Mouse (Mus musculus) layer of hippocampus, adult 8-10 months (tissue): Measurements from ENCODE around the gene Dusp22. TPM values are rescaled to one million over a fixed set of nuclear protein-coding genes. Genes with fewer than 3 reads are reported as not detected.

Experiments used
- DNase-seq, 2 experiments: peaks; one replicate each; pipeline ENCODE4 v3.0.0; 2022; ENCODE audit warnings: low spot score in 2 of 2
- total RNA-seq, 4 experiments: library from RNA; stranded (reverse); gene quantifications; 2 replicates each; pipeline ENCODE4 v1.2.4; 2022

Dusp22 gene
- total RNA-seq, 4 experiments from 2014 or later = 23.1 to 25.5 (median 23.9) TPM

GRCm38 (mm10) chr13:30749557-30750141, 89.8 kb downstream of the Dusp22 start:
- DNase-seq = no peak

DNA sequence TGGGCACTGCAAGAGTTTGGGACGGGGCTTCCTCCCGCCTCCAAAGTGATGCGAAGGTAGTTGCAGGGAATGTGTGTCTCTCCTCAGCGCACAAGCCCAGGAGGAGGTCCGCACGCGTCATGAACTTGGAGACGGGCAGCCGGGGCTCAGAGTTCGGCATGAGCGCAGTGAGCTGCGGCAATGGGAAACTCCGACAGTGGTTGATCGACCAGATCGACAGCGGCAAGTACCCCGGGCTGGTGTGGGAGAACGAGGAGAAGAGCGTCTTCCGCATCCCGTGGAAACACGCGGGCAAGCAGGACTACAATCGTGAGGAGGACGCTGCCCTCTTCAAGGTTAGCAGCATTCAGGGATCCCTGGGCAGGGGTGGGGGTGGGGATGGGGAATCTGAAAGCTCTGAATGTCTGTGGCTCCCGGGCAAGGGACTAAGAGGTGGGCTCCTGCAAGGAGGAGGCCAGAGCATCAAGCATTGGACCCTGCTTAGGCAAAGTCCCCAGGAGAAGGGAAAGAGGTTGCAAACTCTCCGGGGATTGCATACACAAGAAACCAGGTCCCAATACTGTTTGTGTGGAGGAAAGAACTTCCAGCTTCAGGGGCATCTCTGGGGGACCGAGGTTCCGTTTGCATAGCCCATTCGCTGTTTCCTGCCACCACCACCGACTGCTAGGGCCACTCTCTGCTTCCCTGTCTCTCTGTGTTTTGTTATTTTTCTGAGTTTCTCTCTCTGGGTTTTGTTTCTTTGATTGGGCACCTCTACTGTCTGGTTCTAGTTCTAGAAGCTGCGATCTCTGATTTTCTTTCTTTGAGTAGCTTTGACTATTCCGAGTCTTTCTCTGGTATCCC, 90.9 kb downstream of the Dusp22 start:
- DNase-seq = no peak

GRCm38 (mm10) chr13:30751304-30751580, 91.4 kb downstream of the Dusp22 start:
- no peak for DNase-seq

DNA sequence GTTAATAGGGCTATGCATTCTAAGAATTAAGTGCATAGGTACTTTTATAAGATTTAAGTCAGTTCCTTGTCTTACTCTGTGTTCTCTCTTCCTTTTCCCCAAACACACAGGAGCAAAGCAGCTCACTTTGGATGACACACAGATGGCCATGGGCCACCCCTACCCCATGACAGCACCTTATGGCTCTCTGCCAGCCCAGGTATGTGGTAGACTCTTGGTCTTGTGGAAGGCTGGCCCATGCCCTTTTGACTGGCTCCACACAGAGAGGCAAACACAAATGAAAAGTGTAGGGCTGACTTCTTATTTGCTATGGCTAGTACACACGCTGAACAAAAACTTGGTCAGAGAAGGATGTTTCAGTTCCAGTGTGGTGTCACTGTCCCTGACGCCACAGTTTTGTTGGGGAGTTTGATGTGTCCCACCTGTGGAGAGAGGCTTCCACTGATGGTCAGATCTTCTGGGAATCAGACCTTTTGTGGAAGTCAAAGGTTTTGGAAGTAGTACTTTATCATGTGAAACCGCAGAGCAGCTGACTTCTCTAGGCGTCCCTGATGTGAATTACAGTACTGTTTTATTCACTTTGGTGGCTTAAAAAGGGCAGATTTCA, 92.9 kb downstream of the Dusp22 start:
- DNase-seq = no peak

- DNase-seq = no peak
Observed at GRCm38 (mm10) chr13:30753441-30753840, 93.6 kb downstream of the Dusp22 start.

DNA sequence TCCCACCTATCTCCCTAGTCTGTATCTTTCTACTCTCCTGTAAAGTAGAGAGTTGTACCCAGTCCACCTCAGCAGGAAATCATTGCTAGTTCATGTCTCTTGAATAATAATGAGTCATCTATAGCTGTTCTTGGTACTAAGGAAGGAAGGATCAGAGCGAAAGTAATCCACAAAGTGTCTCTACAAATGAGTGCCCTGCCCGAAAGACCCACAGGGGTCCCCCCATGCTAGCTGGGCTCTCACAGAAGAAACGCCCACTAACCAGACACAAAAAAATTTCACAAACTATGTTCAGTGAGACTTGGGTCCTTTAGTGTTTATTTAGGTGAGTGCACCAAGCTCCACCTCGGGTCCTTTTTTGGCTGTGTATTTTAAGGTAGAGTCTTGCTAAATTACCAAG, 94.3 kb downstream of the Dusp22 start:
- no peak for DNase-seq

GRCm38 (mm10) chr13:30754825-30755476, 95.2 kb downstream of the Dusp22 start:
- DNase-seq = no peak

DNA sequence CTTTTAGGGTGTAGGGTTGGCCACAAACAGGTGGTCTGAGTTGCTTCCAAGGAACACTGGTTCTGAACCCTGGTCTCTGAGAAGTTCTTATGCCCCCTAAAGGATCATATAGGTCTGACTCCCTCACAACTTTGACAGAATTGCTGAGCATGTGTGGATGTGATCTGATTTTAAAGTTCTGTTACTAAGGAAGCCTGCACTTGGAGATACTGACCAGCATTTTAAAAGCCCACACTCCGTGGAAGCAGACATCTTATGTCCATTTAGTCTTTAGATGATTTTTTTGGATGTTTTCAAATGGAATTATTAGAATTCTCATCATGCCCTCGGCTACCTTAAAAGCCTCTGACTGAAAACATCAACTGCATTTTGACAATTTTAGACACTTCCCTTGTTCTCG, 95.8 kb downstream of the Dusp22 start:
- DNase-seq = no peak

GRCm38 (mm10) chr13:30755998-30756639, 96.3 kb downstream of the Dusp22 start:
- DNase-seq = no peak

DNA sequence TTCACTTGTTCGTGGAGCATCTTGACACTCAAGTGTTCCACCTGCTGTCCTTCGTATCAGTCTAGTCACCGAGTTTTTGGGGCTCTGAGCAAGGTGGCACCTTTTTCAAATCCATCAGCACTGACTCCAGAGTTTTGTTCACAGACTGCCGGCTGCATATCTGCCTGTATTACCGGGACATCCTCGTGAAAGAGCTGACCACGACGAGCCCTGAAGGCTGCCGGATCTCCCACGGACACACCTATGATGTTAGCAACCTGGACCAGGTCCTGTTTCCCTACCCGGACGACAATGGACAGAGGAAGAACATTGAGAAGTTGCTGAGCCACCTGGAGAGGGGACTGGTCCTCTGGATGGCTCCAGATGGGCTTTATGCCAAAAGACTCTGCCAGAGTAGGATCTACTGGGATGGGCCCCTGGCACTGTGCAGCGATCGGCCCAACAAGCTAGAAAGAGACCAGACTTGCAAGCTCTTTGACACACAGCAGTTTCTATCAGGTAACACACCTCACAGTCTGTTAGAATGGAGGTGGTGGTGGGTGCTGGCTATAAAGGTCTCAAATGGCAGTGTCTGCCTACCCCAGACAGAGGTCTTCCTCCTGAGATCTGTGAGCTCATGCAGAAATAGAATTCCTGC, 97.6 kb downstream of the Dusp22 start:
- DNase-seq = no peak

DNA sequence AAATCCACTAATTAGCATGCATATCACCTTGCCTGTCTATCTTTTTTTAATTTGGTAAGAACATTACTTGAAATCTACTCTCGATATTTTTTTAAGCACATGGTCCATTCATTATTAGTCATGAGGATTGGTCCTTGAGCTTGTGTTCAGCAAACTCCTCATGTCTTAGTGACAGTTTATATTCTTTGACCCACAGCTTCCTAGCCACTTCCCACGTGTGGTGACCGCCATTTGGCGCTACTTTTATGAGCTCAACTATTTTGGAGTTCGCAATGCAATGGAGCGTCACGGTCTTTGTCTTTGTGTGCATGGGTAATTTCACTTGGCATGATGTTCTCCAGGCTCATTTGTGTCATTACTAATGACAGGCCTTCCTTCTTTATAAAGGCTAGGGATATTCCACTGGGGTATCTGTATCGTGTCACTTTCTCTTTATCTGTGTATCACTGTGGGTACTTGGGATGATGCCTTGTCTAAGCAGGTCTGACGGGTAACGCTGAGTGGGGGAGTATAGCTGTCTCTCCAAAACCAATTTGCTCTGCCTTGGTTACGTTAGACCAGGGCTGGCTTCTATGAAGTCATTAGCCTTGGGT, 99.1 kb downstream of the Dusp22 start:
- DNase-seq = no peak

DNA sequence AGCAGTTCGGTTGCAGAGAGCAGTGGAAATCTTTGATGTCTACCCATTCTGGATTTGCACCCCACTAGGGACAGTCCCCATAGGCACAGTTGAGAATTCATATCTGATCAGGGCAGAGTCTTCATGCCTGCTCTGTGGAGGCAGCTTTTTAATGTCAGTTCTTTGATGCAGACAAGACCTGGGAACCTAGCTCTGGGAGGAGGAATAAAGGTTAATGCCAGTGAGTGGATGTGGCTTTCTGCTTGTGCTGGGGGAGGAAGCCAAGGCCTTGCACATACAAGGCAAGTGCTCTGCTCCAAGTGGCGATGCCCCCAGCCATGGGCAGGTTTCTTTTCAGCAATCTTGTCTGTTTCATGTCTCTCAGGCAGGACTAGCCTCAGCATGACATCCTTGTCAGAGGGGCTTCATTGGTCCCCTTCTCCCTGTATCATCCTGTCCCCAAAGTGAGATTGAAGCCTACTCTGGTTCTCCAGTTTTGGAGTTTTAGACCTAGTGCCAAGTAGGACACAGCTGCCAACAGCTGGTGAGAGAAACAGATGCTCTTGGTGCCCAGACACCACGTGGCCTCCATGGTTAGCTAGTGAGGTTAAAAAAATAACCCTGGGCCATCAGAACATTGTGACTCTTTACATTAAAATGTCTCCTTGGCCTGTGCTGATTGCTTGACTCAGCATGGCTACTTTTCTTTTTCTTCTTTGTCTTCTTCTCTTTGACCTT, 100.7 kb downstream of the Dusp22 start:
- no peak for DNase-seq

Other genes with a start within 250 kb of the Dusp22 start
- 100 to 1,000 TPM; 133 to 144 (median 138) TPM for gene Uqcrfs1, start 114.6 kb upstream of the Dusp22 start, total RNA-seq
- under 1 TPM; 0.17 to 0.18 (median 0.18) TPM for gene Irf4, start 89.2 kb downstream of the Dusp22 start, total RNA-seq